ENCODE assay signal across 17 mouse cellular contexts in the genomic region with DNA sequence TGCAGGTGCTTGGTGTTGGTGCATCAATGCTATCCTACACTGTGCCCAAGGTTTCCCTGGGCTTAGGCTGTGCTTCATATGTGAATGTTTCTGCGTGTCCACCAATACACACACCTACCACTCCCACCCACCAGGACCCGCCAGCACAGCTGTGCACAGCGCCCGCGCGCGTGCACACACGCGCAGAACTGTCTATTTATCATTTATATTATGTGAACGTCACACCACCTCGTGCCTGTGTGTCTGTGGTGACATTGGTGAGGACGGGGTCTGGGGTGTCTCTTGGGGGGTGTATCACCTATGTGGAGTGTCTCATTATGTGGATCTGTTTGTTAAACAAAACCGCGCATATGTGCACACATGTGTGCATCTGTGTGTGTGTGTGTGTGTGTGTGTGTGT. TPM values are rescaled to one million over a fixed set of nuclear protein-coding genes. Genes with fewer than 3 reads are reported as not detected.
DNase-seq lines count a peak whose midpoint lies in the region; ATAC-seq and TF ChIP-seq lines count a peak whose summit lies in the region.
"Had no signal": no experiment of that assay in that cellular context is flagged by ENCODE, and none has a peak within 500 bp of the region (broad histone marks: within the 10 kb centered on the region; RNA-seq: fewer than 3 reads in every experiment).

No protein-coding gene starts in this region.

- 69% methylated on average over 14 of the region's 14 CpGs for WGBS in stomach, embryonic 16.5 days
- 63% methylated on average over 14 of the region's 14 CpGs for WGBS in stomach, postnatal 0 days
- WGBS in hindbrain, embryonic 12.5 days, result 67% methylated on average over 14 of the region's 14 CpGs
- WGBS in midbrain, embryonic 14.5 days, result 63% methylated on average over 14 of the region's 14 CpGs

- no peaks in the 10 kb centered on the region for H3K36me3 ChIP-seq in stomach, embryonic 16.5 days (ENCODE audit: control insufficient read depth, insufficient read depth, low read length)
- no peaks in the 10 kb centered on the region for H3K36me3 ChIP-seq in stomach, postnatal 0 days (ENCODE audit: control insufficient read depth, insufficient read depth, low read length)
- no peaks in the 10 kb centered on the region for H3K36me3 ChIP-seq in hindbrain, embryonic 12.5 days
- no peaks in the 10 kb centered on the region for H3K36me3 ChIP-seq in midbrain, embryonic 14.5 days (ENCODE audit: control insufficient read depth, insufficient read depth, low read length)
- H3K36me3 ChIP-seq: kidney, embryonic 15.5 days; liver, embryonic 13.5 days had no signal

- no peaks in the 10 kb centered on the region for H3K4me1 ChIP-seq in stomach, embryonic 16.5 days (ENCODE audit: control insufficient read depth, insufficient read depth, low read length)
- no peaks in the 10 kb centered on the region for H3K4me1 ChIP-seq in stomach, postnatal 0 days (replicated peaks; ENCODE audit: control insufficient read depth, insufficient read depth)
- H3K4me1 ChIP-seq in hindbrain, embryonic 12.5 days, result peaks cover 20% of the 10 kb centered on the region
- H3K4me1 ChIP-seq in midbrain, embryonic 14.5 days (ENCODE audit: control insufficient read depth, insufficient read depth, low read length), result peaks cover 19% of the 10 kb centered on the region
- H3K4me1 ChIP-seq: liver, embryonic 13.5 days had no signal

- TF ChIP-seq CTCF in stomach, postnatal 0 days (IDR thresholded peaks at IDR 0.05; ENCODE audit: low read depth), result no peak

- DNase-seq in stomach, postnatal 0 days (ENCODE audit: low spot score), result no peak
- peak; percentile 61 for DNase-seq in midbrain, embryonic 14.5 days
- no peak for DNase-seq in lung, adult 18-20 months
- no peak for DNase-seq in ovary, postnatal 14 days (ENCODE audit: low spot score)
- no peak for DNase-seq in embryo, embryonic 9.5 days (ENCODE audit: extremely low spot score)
- no peak for DNase-seq in gastrocnemius, postnatal 25 days
- DNase-seq: adrenal gland, postnatal 10 days; cerebellum, adult 9-11 months; gastrocnemius, adult 2 months; liver, embryonic 13.5 days; thymus, postnatal 36 days had no signal

- H3K27me3 ChIP-seq in stomach, embryonic 16.5 days (ENCODE audit: control insufficient read depth, insufficient read depth, low read length), result peaks cover 44% of the 10 kb centered on the region
- peaks cover 2% of the 10 kb centered on the region; the same call in 1 of the 2 replicates for H3K27me3 ChIP-seq in stomach, postnatal 0 days (ENCODE audit: control insufficient read depth, insufficient read depth, low read length)
- peaks cover 57% of the 10 kb centered on the region for H3K27me3 ChIP-seq in hindbrain, embryonic 12.5 days
- H3K27me3 ChIP-seq in midbrain, embryonic 14.5 days (ENCODE audit: control insufficient read depth, insufficient read depth, low read length), result peaks cover 3% of the 10 kb centered on the region; the same call in 1 of the 2 replicates

- H3K27ac ChIP-seq in stomach, embryonic 16.5 days (ENCODE audit: low read length), result no peak overlapping the region
- H3K27ac ChIP-seq in stomach, postnatal 0 days (replicated peaks), result no peak overlapping the region
- H3K27ac ChIP-seq in hindbrain, embryonic 12.5 days, result peak overlapping the region; percentile 94
- H3K27ac ChIP-seq in midbrain, embryonic 14.5 days (replicated peaks; ENCODE audit: low read depth, low read length), result peak overlapping the region; percentile 95
- H3K27ac ChIP-seq: gastrocnemius, adult 2 months; kidney, embryonic 15.5 days; liver, embryonic 13.5 days had no signal

- TF ChIP-seq EP300 in stomach, postnatal 0 days (optimal IDR thresholded peaks at IDR 0.05), result no peak

- ATAC-seq in stomach, embryonic 16.5 days (ENCODE audit: insufficient read depth, low FRiP score), result 0 out of 2 replicates have a peak, but pooled peaks have one; percentile 53
- ATAC-seq in stomach, postnatal 0 days (ENCODE audit: low FRiP score, low TSS enrichment), result no peak
- ATAC-seq in hindbrain, embryonic 12.5 days (ENCODE audit: low FRiP score), result peak; percentile 65
- ATAC-seq in midbrain, embryonic 14.5 days (ENCODE audit: low FRiP score, low TSS enrichment), result peak; percentile 43; the same call in 1 of the 2 replicates
- ATAC-seq: inflammation-experienced regulatory T-cells, adult 6 months had no signal

- H3K4me2 ChIP-seq in stomach, embryonic 16.5 days (ENCODE audit: low read depth, low read length), result no peak overlapping the region
- H3K4me2 ChIP-seq in stomach, postnatal 0 days (replicated peaks; ENCODE audit: low read depth), result no peak overlapping the region
- peak overlapping the region; percentile 53 for H3K4me2 ChIP-seq in hindbrain, embryonic 12.5 days (replicated peaks)
- peak overlapping the region; percentile 65 for H3K4me2 ChIP-seq in midbrain, embryonic 14.5 days (ENCODE audit: low read length)
- H3K4me2 ChIP-seq: liver, embryonic 13.5 days had no signal

- H3K9ac ChIP-seq in stomach, embryonic 16.5 days (ENCODE audit: low read length), result no peak overlapping the region
- no peak overlapping the region for H3K9ac ChIP-seq in stomach, postnatal 0 days (ENCODE audit: low read length)
- peak overlapping the region; percentile 49; the same call in 1 of the 2 replicates for H3K9ac ChIP-seq in hindbrain, embryonic 12.5 days
- peak overlapping the region; percentile 47 for H3K9ac ChIP-seq in midbrain, embryonic 14.5 days (replicated peaks; ENCODE audit: low read length)
- H3K9ac ChIP-seq: kidney, embryonic 15.5 days; liver, embryonic 13.5 days had no signal

- H3K4me3 ChIP-seq in stomach, embryonic 16.5 days (replicated peaks; ENCODE audit: low read length), result no peak overlapping the region
- H3K4me3 ChIP-seq in stomach, postnatal 0 days (ENCODE audit: low read depth, low read length), result no peak overlapping the region
- H3K4me3 ChIP-seq in hindbrain, embryonic 12.5 days, result peak overlapping the region; percentile 29; the same call in 1 of the 2 replicates
- peak overlapping the region; percentile 31 for H3K4me3 ChIP-seq in midbrain, embryonic 14.5 days (replicated peaks; ENCODE audit: low read depth, low read length)
- H3K4me3 ChIP-seq: gastrocnemius, adult 2 months; liver, embryonic 13.5 days had no signal

- peaks cover 5% of the 10 kb centered on the region; the same call in 1 of the 2 replicates for H3K9me3 ChIP-seq in stomach, embryonic 16.5 days (replicated peaks; ENCODE audit: control insufficient read depth, low read length)
- H3K9me3 ChIP-seq in stomach, postnatal 0 days (ENCODE audit: control insufficient read depth, low read length), result no peaks in the 10 kb centered on the region
- H3K9me3 ChIP-seq in hindbrain, embryonic 12.5 days (replicated peaks), result peaks cover 8% of the 10 kb centered on the region; the same call in 1 of the 2 replicates
- H3K9me3 ChIP-seq in midbrain, embryonic 14.5 days (ENCODE audit: control insufficient read depth, low read length), result no peaks in the 10 kb centered on the region
- H3K9me3 ChIP-seq: kidney, embryonic 15.5 days; liver, embryonic 13.5 days had no signal

RNA-seq across cellular contexts. Expression of a gene that starts 22.6 kb away (rescaled TPM):
- 0.06 and 0.07 TPM in 2 replicates for polyA plus RNA-seq in stomach, embryonic 16.5 days (2015; fragmentation: Nextera tagmentation; extraction: Ambion mirVana)
- polyA plus RNA-seq in stomach, postnatal 0 days (2015; fragmentation: Nextera tagmentation; extraction: Ambion mirVana), result 0.16 and 0.18 TPM in 2 replicates
- polyA plus RNA-seq in hindbrain, embryonic 12.5 days (2016; fragmentation: Nextera tagmentation; extraction: Ambion mirVana), result 63.0 and 67.2 TPM in 2 replicates
- 34.1 and 44.9 TPM in 2 replicates for polyA plus RNA-seq in midbrain, embryonic 14.5 days (2014; fragmentation: Nextera tagmentation; extraction: Ambion mirVana)
- not detected for total RNA-seq in gastrocnemius, postnatal 25 days (2021)
- total RNA-seq: adrenal gland, postnatal 10 days; gastrocnemius, adult 2 months; monocyte, adult 5-6 weeks had no signal
- polyA plus RNA-seq: heart, embryonic 14.5 days; inflammation-experienced regulatory T-cells, adult 6 months; kidney, embryonic 15.5 days; liver, embryonic 13.5 days had no signal

Comparison
In these comparisons a context has a peak if more than half of its experiments do, and no peak if none do; other contexts are left out.
1. H3K27ac ChIP-seq: peak in hindbrain, embryonic 12.5 days (single experiment) and midbrain, embryonic 14.5 days (single experiment); none in stomach, embryonic 16.5 days (single experiment) and stomach, postnatal 0 days (single experiment).
2. H3K4me2 ChIP-seq: peak in hindbrain, embryonic 12.5 days (single experiment) and midbrain, embryonic 14.5 days (single experiment); none in stomach, embryonic 16.5 days (single experiment) and stomach, postnatal 0 days (single experiment).
3. H3K4me3 ChIP-seq: peak in hindbrain, embryonic 12.5 days (single experiment) and midbrain, embryonic 14.5 days (single experiment); none in stomach, embryonic 16.5 days (single experiment) and stomach, postnatal 0 days (single experiment).
4. H3K9ac ChIP-seq: peak in hindbrain, embryonic 12.5 days (single experiment) and midbrain, embryonic 14.5 days (single experiment); none in stomach, embryonic 16.5 days (single experiment) and stomach, postnatal 0 days (single experiment).
5. RNA of a gene that starts 22.6 kb away (polyA plus RNA-seq): 63.0 to 67.2 TPM in hindbrain, embryonic 12.5 days and 34.1 to 44.9 TPM in midbrain, embryonic 14.5 days; 0.16 to 0.18 TPM in stomach, postnatal 0 days and 0.06 to 0.07 TPM in stomach, embryonic 16.5 days; every median in the first group is over 10 times any median in the second.